Mouse (Mus musculus) intestine, postnatal 0 days (tissue): ENCODE data around the gene Pex10. TPM values are rescaled to one million over a fixed set of nuclear protein-coding genes. Genes with fewer than 3 reads are reported as not detected.

Experiments
- ATAC-seq: fragments of 200-750 bp; cut with Nextera tagmentation; 2 replicates; pipeline ENCODE4 v1.8.0; 2017; ENCODE audit warnings: mild to moderate bottlenecking, moderate TSS enrichment, moderate library complexity
- H3K27ac ChIP-seq: fragments of 300-500 bp; sonication (generic); 2 replicates; pipeline ENCODE4 v1.5.1; 2014; ENCODE audit warnings: mild to moderate bottlenecking, low read depth, low read length, moderate library complexity
- H3K27me3 ChIP-seq: fragments of 300-500 bp; sonication (generic); replicated peaks from 2 replicates; pipeline ENCODE4 v1.6.1; 2014; ENCODE audit warnings: low read length, mixed read lengths; ENCODE audit not compliant: control insufficient read depth, insufficient read depth
- H3K36me3 ChIP-seq: fragments of 300-500 bp; sonication (generic); 2 replicates; pipeline ENCODE4 v1.6.1; 2014; ENCODE audit warnings: mild to moderate bottlenecking, moderate library complexity; ENCODE audit not compliant: control insufficient read depth, insufficient read depth
- H3K4me1 ChIP-seq: fragments of 300-500 bp; sonication (generic); replicated peaks from 2 replicates; pipeline ENCODE4 v1.6.1; 2014; ENCODE audit warnings: antibody characterized with exemption, low read length, mixed read lengths; ENCODE audit not compliant: control insufficient read depth, insufficient read depth
- H3K4me2 ChIP-seq: fragments of 300-500 bp; sonication (generic); replicated peaks from 2 replicates; pipeline ENCODE4 v1.6.1; 2014; ENCODE audit warnings: low read depth, mild to moderate bottlenecking, moderate library complexity
- H3K4me3 ChIP-seq: fragments of 300-500 bp; sonication (generic); 2 replicates; pipeline ENCODE4 v1.5.1; 2014; ENCODE audit warnings: low read depth, low read length
- H3K9ac ChIP-seq: fragments of 300-500 bp; sonication (generic); 2 replicates; pipeline ENCODE4 v1.6.1; 2014; ENCODE audit warnings: mild to moderate bottlenecking, low read depth, low read length
- H3K9me3 ChIP-seq: fragments of 300-500 bp; sonication (generic); 2 replicates; pipeline ENCODE4 v1.6.1; 2016; ENCODE audit warnings: mixed run types; ENCODE audit not compliant: control insufficient read depth
- CTCF ChIP-seq: sonication (generic); IDR thresholded peaks from 2 replicates; pipeline ENCODE4 v1.5.1; 2016; ENCODE audit warnings: low read depth, mild to moderate bottlenecking, control low read depth, antibody characterized with exemption, moderate library complexity
- WGBS: fragments of 180-500 bp; shearing (Covaris S2); extraction: QIAGEN DNeasy Blood & Tissue Kit; methylation state at CpG from one replicate; pipeline ENCODE4 v1.1.7; 2014; 5-methylcytosine and 5-hydroxymethylcytosine counted together
- polyA plus RNA-seq: library from polyadenylated mRNA; unstranded; fragments of >200 nt; fragmentation: Nextera tagmentation; extraction: Ambion mirVana; gene quantifications from 2 replicates; pipeline ENCODE4 v1.2.1, GENCODE M21; 2015

The Pex10 gene
- polyA plus RNA-seq, 1 experiment from 2014 or later = 11.7 TPM

DNA sequence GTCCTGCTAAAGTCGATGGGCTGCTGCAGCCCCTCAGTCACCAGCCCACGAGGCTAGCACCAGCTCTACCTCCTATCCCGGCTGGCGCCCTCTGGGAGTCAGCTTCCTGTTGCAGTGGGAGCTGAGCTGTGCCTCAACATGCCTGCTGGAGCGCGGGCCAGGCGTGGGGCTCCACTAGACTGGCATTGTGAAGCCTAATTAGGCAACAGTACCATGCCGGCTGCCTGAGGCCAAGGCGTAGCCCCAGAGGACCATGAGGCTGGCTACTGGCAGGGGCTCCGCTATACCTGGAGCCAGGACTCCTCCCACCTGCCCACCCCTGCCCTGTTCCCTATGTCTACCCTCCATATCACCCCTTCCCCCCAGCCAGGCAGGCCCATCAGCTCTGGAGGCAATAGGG lies 10.1 kb upstream of the Pex10 start, which contains the start of gene Plch2:
Gene Plch2 (minus strand): TSS at position 61 of the 400 bp plus-strand sequence.
- Histone ChIP-seq H3K9me3 (no peaks in the 10 kb centered on the region), H3K4me3 (no peak within 1 kb of the TSS), H3K4me2 (no peak within 1 kb of the TSS), H3K27ac (no peak within 1 kb of the TSS), H3K27me3 (no peaks in the 10 kb centered on the region), H3K36me3 (no peaks in the 10 kb centered on the region; the same call in 1 of the 2 replicates), H3K9ac (no peak within 1 kb of the TSS), H3K4me1 (peaks cover 4% of the 10 kb centered on the region; the same call in 1 of the 2 replicates)
- WGBS = 68% methylated on average over 10 of the region's 10 CpGs
- ATAC-seq = no peak
- no peak for TF ChIP-seq CTCF

DNA sequence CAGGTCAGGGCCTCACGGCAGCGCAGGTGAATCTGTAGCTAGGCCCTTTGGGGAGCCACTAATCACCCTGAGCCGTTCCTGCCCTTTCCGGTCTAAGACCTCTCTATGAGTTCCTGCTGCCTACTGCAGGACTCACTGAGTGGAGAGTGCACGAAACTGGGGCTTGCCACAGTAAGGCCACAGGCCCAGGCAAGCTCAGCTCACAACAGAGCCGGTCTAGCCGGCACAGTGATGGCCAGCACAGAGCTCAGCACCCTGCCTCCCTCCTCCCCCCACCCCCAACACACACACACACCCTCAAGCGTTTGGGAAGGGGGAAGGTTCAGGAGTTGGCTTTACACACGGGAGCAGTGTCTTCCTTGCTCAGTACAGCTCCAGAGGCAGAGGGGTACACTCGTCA lies 8.5 kb upstream of the Pex10 start:
- H3K36me3 ChIP-seq = no peaks in the 10 kb centered on the region; the same call in 1 of the 2 replicates
- H3K4me2 ChIP-seq = 0 out of 2 replicates have a peak overlapping the region, but pooled peaks have one; percentile 13
- no peak overlapping the region for H3K4me3 ChIP-seq
- whole genome bisulfite sequencing = 36% methylated on average over 10 of the region's 10 CpGs
- ATAC-seq = no peak
- H3K9me3 ChIP-seq = no peaks in the 10 kb centered on the region
- TF ChIP-seq CTCF = no peak
- H3K4me1 ChIP-seq = peaks cover 4% of the 10 kb centered on the region; the same call in 1 of the 2 replicates
- no peak overlapping the region for H3K27ac ChIP-seq
- H3K27me3 ChIP-seq = no peaks in the 10 kb centered on the region
- no peak overlapping the region for H3K9ac ChIP-seq

DNA sequence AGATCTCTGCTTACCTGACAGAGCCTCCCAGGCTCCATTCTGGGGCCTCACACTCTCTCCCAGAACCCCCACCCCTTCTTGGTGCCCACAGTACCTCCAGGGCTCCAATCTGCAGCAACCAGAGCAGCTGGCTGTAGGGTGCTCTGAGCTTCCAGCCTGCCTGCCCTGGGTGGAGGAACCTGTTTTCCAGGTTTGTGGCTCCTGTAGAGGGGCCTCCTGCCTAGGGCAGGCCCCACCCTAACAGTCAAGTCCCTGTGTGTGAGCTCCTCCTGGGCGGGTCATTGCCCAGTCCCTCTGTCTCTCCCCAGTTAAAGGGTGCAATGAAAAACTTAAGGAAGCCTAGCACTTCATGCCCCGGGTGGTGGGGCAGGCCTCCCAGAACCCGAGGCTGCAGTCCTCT lies 2.9 kb upstream of the Pex10 start:
- H3K4me1 ChIP-seq = peaks cover 9% of the 10 kb centered on the region
- no peaks in the 10 kb centered on the region for H3K9me3 ChIP-seq
- H3K36me3 ChIP-seq = peaks cover 4% of the 10 kb centered on the region
- 16% methylated on average over 3 of the region's 3 CpGs for WGBS
- H3K27ac ChIP-seq = peak overlapping the region; percentile 67
- H3K27me3 ChIP-seq = no peaks in the 10 kb centered on the region
- peak overlapping the region; percentile 55 for H3K4me2 ChIP-seq
- H3K4me3 ChIP-seq = peak overlapping the region; percentile 31
- TF ChIP-seq CTCF = no peak
- ATAC-seq = peak; percentile 71
- 0 out of 2 replicates have a peak overlapping the region, but pooled peaks have one; percentile 13 for H3K9ac ChIP-seq

- H3K4me1 ChIP-seq = peaks cover 9% of the 10 kb centered on the region
- H3K4me2 ChIP-seq = peak overlapping the region; percentile 55
- WGBS = 41% methylated on average over 2 of the region's 2 CpGs
- H3K27me3 ChIP-seq = no peaks in the 10 kb centered on the region
- ATAC-seq = no peak
- H3K36me3 ChIP-seq = peaks cover 7% of the 10 kb centered on the region
- peak; percentile 71 for TF ChIP-seq CTCF
- peak overlapping the region; percentile 67 for H3K27ac ChIP-seq
- H3K9me3 ChIP-seq = no peaks in the 10 kb centered on the region
- no peak overlapping the region for H3K9ac ChIP-seq
- no peak overlapping the region for H3K4me3 ChIP-seq
These were observed 2.3 kb upstream of the Pex10 start for GRCm38 (mm10) chr4:155064474-155064873.

GRCm38 (mm10) chr4:155065970-155066833 lies 614 bp upstream of the Pex10 start:
- ATAC-seq = peak; percentile 71
- H3K9ac ChIP-seq = no peak overlapping the region
- H3K36me3 ChIP-seq = peaks cover 24% of the 10 kb centered on the region
- H3K27ac ChIP-seq = peak overlapping the region; percentile 4; the same call in 1 of the 2 replicates
- peak overlapping the region; percentile 75 for H3K4me2 ChIP-seq
- 4% methylated on average over 15 of the region's 15 CpGs for WGBS
- H3K4me1 ChIP-seq = peaks cover 6% of the 10 kb centered on the region
- no peaks in the 10 kb centered on the region for H3K9me3 ChIP-seq
- TF ChIP-seq CTCF = peak; percentile 91
- no peaks in the 10 kb centered on the region for H3K27me3 ChIP-seq
- peak overlapping the region; percentile 72 for H3K4me3 ChIP-seq

- peaks cover 5% of the 10 kb centered on the region for H3K4me1 ChIP-seq
- peaks cover 43% of the 10 kb centered on the region for H3K36me3 ChIP-seq
- H3K27ac ChIP-seq = no peak overlapping the region
- no peak overlapping the region for H3K9ac ChIP-seq
- ATAC-seq = no peak
- peak overlapping the region; percentile 75; the same call in 1 of the 2 replicates for H3K4me2 ChIP-seq
- WGBS = 88% methylated on average over 20 of the region's 20 CpGs
- H3K27me3 ChIP-seq = no peaks in the 10 kb centered on the region
- no peak; the same call in 1 of the 2 replicates for TF ChIP-seq CTCF
- H3K4me3 ChIP-seq = no peak overlapping the region
- no peaks in the 10 kb centered on the region for H3K9me3 ChIP-seq
These were observed 1.6 kb downstream of the Pex10 start for GRCm38 (mm10) chr4:155068357-155068972.
